In genomic region chr15:28114180-28114747, GRCm38 (mm10) we compare ENCODE assay signal across 27 mouse cellular contexts.
DNase-seq lines count a peak whose midpoint lies in the region; ATAC-seq lines count a peak whose summit lies in the region.
"Had no signal": no experiment of that assay in that cellular context is flagged by ENCODE, and none has a peak within 500 bp of the region (broad histone marks: within the 10 kb centered on the region; RNA-seq: fewer than 3 reads in every experiment).

No protein-coding gene starts in this region.

- no peaks in the 10 kb centered on the region for H3K9me3 ChIP-seq in forebrain, embryonic 11.5 days (ENCODE audit: control insufficient read depth, low read length)
- H3K9me3 ChIP-seq in forebrain, embryonic 14.5 days (replicated peaks; ENCODE audit: control insufficient read depth, low read length): no peaks in the 10 kb centered on the region
- H3K9me3 ChIP-seq in kidney, embryonic 16.5 days (ENCODE audit: low read length): no peaks in the 10 kb centered on the region
- H3K9me3 ChIP-seq in hindbrain, embryonic 10.5 days: no peaks in the 10 kb centered on the region
- H3K9me3 ChIP-seq: embryonic facial prominence, embryonic 13.5 days; forebrain, embryonic 10.5 days; heart, embryonic 13.5 days; limb, embryonic 13.5 days; liver, embryonic 12.5 days; megakaryocyte, embryonic 14.5 days; midbrain, embryonic 12.5 days; neural tube, embryonic 12.5 days had no signal

- H3K27me3 ChIP-seq in forebrain, embryonic 11.5 days (ENCODE audit: control insufficient read depth, insufficient read depth, low read length): no peaks in the 10 kb centered on the region
- H3K27me3 ChIP-seq in forebrain, embryonic 14.5 days (replicated peaks; ENCODE audit: control insufficient read depth, insufficient read depth, low read length): no peaks in the 10 kb centered on the region
- H3K27me3 ChIP-seq in kidney, embryonic 16.5 days (ENCODE audit: insufficient read depth, low read length): no peaks in the 10 kb centered on the region
- H3K27me3 ChIP-seq in hindbrain, embryonic 10.5 days (ENCODE audit: insufficient read depth, poor library complexity, severe bottlenecking): no peaks in the 10 kb centered on the region
- H3K27me3 ChIP-seq: CH12.LX; embryonic facial prominence, embryonic 13.5 days; heart, embryonic 13.5 days; limb, embryonic 13.5 days; liver, embryonic 12.5 days; midbrain, embryonic 12.5 days; neural tube, embryonic 12.5 days had no signal

- no peak overlapping the region for H3K27ac ChIP-seq in forebrain, embryonic 11.5 days (ENCODE audit: low read depth, low read length)
- H3K27ac ChIP-seq in forebrain, embryonic 14.5 days (ENCODE audit: low read depth, low read length): no peak overlapping the region
- H3K27ac ChIP-seq in kidney, embryonic 16.5 days (ENCODE audit: low read length): peak overlapping the region; percentile 54
- H3K27ac ChIP-seq in hindbrain, embryonic 10.5 days: no peak overlapping the region
- H3K27ac ChIP-seq: embryonic facial prominence, embryonic 13.5 days; forebrain, embryonic 10.5 days; heart, embryonic 13.5 days; limb, embryonic 13.5 days; liver, embryonic 12.5 days; midbrain, embryonic 12.5 days; neural tube, embryonic 12.5 days had no signal

- peak; percentile 22 for DNase-seq in forebrain, embryonic 11.5 days (ENCODE audit: low spot score)
- no peak for DNase-seq in forebrain, embryonic 14.5 days (ENCODE audit: low spot score)
- peak; percentile 21 for DNase-seq in kidney, adult 18-20 months
- DNase-seq in kidney, postnatal 36 days: peak; percentile 60 to 71
- DNase-seq in hindbrain, embryonic 10.5 days (ENCODE audit: low spot score): no peak
- no peak for DNase-seq in spleen, postnatal 36 days (ENCODE audit: low spot score in 2 of 2)
- no peak for DNase-seq in T-cell, adult 2 months (ENCODE audit: low spot score)
- DNase-seq: adrenal gland, postnatal 25 days; cerebellum, adult 18-20 months; cerebellum, postnatal 10 days; forebrain, postnatal 0 days; heart, postnatal 10 days; liver, postnatal 0 days; lung, postnatal 36 days; thymus, postnatal 25 days had no signal

- WGBS in forebrain, embryonic 11.5 days: 88% methylated on average over 6 of the region's 6 CpGs
- WGBS in forebrain, embryonic 14.5 days: 91% methylated on average over 6 of the region's 6 CpGs
- 56% methylated on average over 6 of the region's 6 CpGs for WGBS in kidney, embryonic 16.5 days
- WGBS in hindbrain, embryonic 10.5 days: 81% methylated on average over 6 of the region's 6 CpGs

- H3K9ac ChIP-seq in forebrain, embryonic 11.5 days (ENCODE audit: low read length): no peak overlapping the region
- no peak overlapping the region for H3K9ac ChIP-seq in forebrain, embryonic 14.5 days (ENCODE audit: low read length)
- H3K9ac ChIP-seq in kidney, embryonic 16.5 days (replicated peaks; ENCODE audit: low read length): no peak overlapping the region
- H3K9ac ChIP-seq: embryonic facial prominence, embryonic 13.5 days; forebrain, postnatal 0 days; heart, embryonic 13.5 days; limb, embryonic 13.5 days; liver, embryonic 12.5 days; liver, postnatal 0 days; midbrain, embryonic 12.5 days; neural tube, embryonic 12.5 days had no signal

- no peak for ATAC-seq in forebrain, embryonic 11.5 days (replicated peaks; ENCODE audit: low FRiP score)
- ATAC-seq in forebrain, embryonic 14.5 days: no peak
- ATAC-seq in kidney, embryonic 16.5 days (ENCODE audit: low FRiP score, low TSS enrichment): peak; percentile 94
- ATAC-seq: forebrain, postnatal 0 days; hindbrain, embryonic 16.5 days; liver, embryonic 12.5 days; liver, postnatal 0 days had no signal

- H3K4me3 ChIP-seq in forebrain, embryonic 11.5 days (ENCODE audit: low read depth, low read length): no peak overlapping the region
- H3K4me3 ChIP-seq in forebrain, embryonic 14.5 days (ENCODE audit: low read depth, low read length): no peak overlapping the region
- no peak overlapping the region for H3K4me3 ChIP-seq in kidney, embryonic 16.5 days (ENCODE audit: low read length)
- no peak overlapping the region for H3K4me3 ChIP-seq in hindbrain, embryonic 10.5 days
- H3K4me3 ChIP-seq: embryonic facial prominence, embryonic 13.5 days; forebrain, embryonic 10.5 days; heart, embryonic 13.5 days; limb, embryonic 13.5 days; liver, embryonic 12.5 days; megakaryocyte, embryonic 14.5 days; midbrain, embryonic 12.5 days; myocyte; neural tube, embryonic 12.5 days had no signal

- no peaks in the 10 kb centered on the region for H3K4me1 ChIP-seq in forebrain, embryonic 11.5 days (replicated peaks; ENCODE audit: control insufficient read depth, insufficient read depth, low read length)
- H3K4me1 ChIP-seq in forebrain, embryonic 14.5 days (ENCODE audit: control insufficient read depth, insufficient read depth, low read length): no peaks in the 10 kb centered on the region; the same call in 1 of the 2 replicates
- H3K4me1 ChIP-seq in kidney, embryonic 16.5 days (ENCODE audit: insufficient read depth, low read length): no peaks in the 10 kb centered on the region
- peaks cover 9% of the 10 kb centered on the region; the same call in 1 of the 2 replicates for H3K4me1 ChIP-seq in hindbrain, embryonic 10.5 days (replicated peaks)
- H3K4me1 ChIP-seq: embryonic facial prominence, embryonic 13.5 days; heart, embryonic 13.5 days; limb, embryonic 13.5 days; liver, embryonic 12.5 days; megakaryocyte, embryonic 14.5 days; neural tube, embryonic 12.5 days had no signal

- no peaks in the 10 kb centered on the region for H3K36me3 ChIP-seq in forebrain, embryonic 11.5 days (ENCODE audit: control insufficient read depth, insufficient read depth, low read length)
- no peaks in the 10 kb centered on the region for H3K36me3 ChIP-seq in forebrain, embryonic 14.5 days (ENCODE audit: control insufficient read depth, insufficient read depth, low read length)
- no peaks in the 10 kb centered on the region for H3K36me3 ChIP-seq in kidney, embryonic 16.5 days (ENCODE audit: insufficient read depth, low read length)
- no peaks in the 10 kb centered on the region for H3K36me3 ChIP-seq in hindbrain, embryonic 10.5 days
- H3K36me3 ChIP-seq: embryonic facial prominence, embryonic 13.5 days; forebrain, embryonic 10.5 days; heart, embryonic 13.5 days; limb, embryonic 13.5 days; liver, embryonic 12.5 days; midbrain, embryonic 12.5 days; neural tube, embryonic 12.5 days had no signal

- H3K4me2 ChIP-seq in forebrain, embryonic 11.5 days (ENCODE audit: low read depth, low read length, severe bottlenecking): no peak overlapping the region
- H3K4me2 ChIP-seq in forebrain, embryonic 14.5 days (ENCODE audit: low read length): no peak overlapping the region
- H3K4me2 ChIP-seq in kidney, embryonic 16.5 days (replicated peaks; ENCODE audit: low read depth, low read length): no peak overlapping the region
- H3K4me2 ChIP-seq: embryonic facial prominence, embryonic 13.5 days; heart, embryonic 13.5 days; limb, embryonic 13.5 days; liver, embryonic 12.5 days; midbrain, embryonic 12.5 days; neural tube, embryonic 12.5 days had no signal

Comparison
In these comparisons a context has a peak if more than half of its experiments do, and no peak if none do; other contexts are left out.
1. DNase-seq: peak in forebrain, embryonic 11.5 days (single experiment), kidney, adult 18-20 months (single experiment) and kidney, postnatal 36 days (2 of 2); none in forebrain, embryonic 14.5 days (single experiment), hindbrain, embryonic 10.5 days (single experiment), spleen, postnatal 36 days (0 of 2) and T-cell, adult 2 months (single experiment).